Mouse (Mus musculus): ENCODE measurements around the gene Smarca2.

GRCm38 (mm10) chr19:26605438-26606320 is 829 bp downstream of the Smarca2 start:
- no peak for TF ChIP-seq POLR2A (IDR thresholded peaks at IDR 0.05; ENCODE audit: control insufficient read depth, low read depth, low read length)
- no peak for TF ChIP-seq CTCF (IDR thresholded peaks at IDR 0.05; ENCODE audit: control insufficient read depth, insufficient read depth, insufficient replicate concordance, low read depth, low read length)
